Mouse (Mus musculus): ENCODE data around the gene Babam2. TPM values are rescaled to one million over a fixed set of nuclear protein-coding genes. Genes with fewer than 3 reads are reported as not detected.

Gene Babam2
- polyA plus RNA-seq, 1 experiment: 77.2 TPM

GRCm38 (mm10) chr5:31696971-31697643, 377 bp upstream of the Babam2 start, which contains the start of gene Rbks:
Gene Rbks (minus strand): TSS chr5:31697627.
- peak within 1 kb of the TSS; percentile 77 for H3K4me2 ChIP-seq (ENCODE audit: low read depth)
- H3K27me3 ChIP-seq (ENCODE audit: control insufficient read depth, insufficient read depth, insufficient read length): no peaks in the 10 kb centered on the region
- H3ac ChIP-seq (ENCODE audit: control insufficient read depth, insufficient read length): peak within 1 kb of the TSS; percentile 64
- H3K4me3 ChIP-seq: peak within 1 kb of the TSS; percentile 87
- peaks cover under 1% of the 10 kb centered on the region for H3K36me3 ChIP-seq (ENCODE audit: control insufficient read depth, insufficient read depth)
- H3K79me2 ChIP-seq (ENCODE audit: control insufficient read depth, insufficient read depth): no peaks in the 10 kb centered on the region
- TF ChIP-seq REST (IDR thresholded peaks at IDR 0.05; ENCODE audit: insufficient read depth, insufficient read length): no peak
- no peak for TF ChIP-seq USF1 (IDR thresholded peaks at IDR 0.05; ENCODE audit: low read depth)
- TF ChIP-seq E2F4 (IDR thresholded peaks at IDR 0.05; ENCODE audit: insufficient read depth): no peak
- TF ChIP-seq MYOG (IDR thresholded peaks at IDR 0.05; ENCODE audit: control insufficient read depth in 1 of 3, insufficient read depth in 1 of 3, insufficient read length in 2 of 3, low read depth in 2 of 3): no peak
- TF ChIP-seq SRF (IDR thresholded peaks at IDR 0.05; ENCODE audit: control insufficient read depth, insufficient read length, low read depth): no peak
- no peak for TF ChIP-seq MAX (IDR thresholded peaks at IDR 0.05; ENCODE audit: low read depth)
- no peak for TF ChIP-seq POLR2A (IDR thresholded peaks at IDR 0.05; ENCODE audit: insufficient read length, low read depth)
- no peak for TF ChIP-seq CEBPB (IDR thresholded peaks at IDR 0.05; ENCODE audit: insufficient read depth, poor library complexity, severe bottlenecking)
- no peak for TF ChIP-seq TCF12 (IDR thresholded peaks at IDR 0.05; ENCODE audit: insufficient read depth, poor library complexity, severe bottlenecking)
- no peak for TF ChIP-seq POLR2AphosphoS2 (IDR thresholded peaks at IDR 0.05; ENCODE audit: insufficient read length, low read depth)
- TF ChIP-seq MYOD1 (IDR thresholded peaks at IDR 0.05; ENCODE audit: control insufficient read depth in 1 of 3, insufficient read length in 2 of 3, low read depth in 2 of 3): no peak
- TF ChIP-seq TCF3 (IDR thresholded peaks at IDR 0.05; ENCODE audit: insufficient read length, low read depth): no peak

- no peaks in the 10 kb centered on the region for H3K79me2 ChIP-seq (ENCODE audit: control insufficient read depth, insufficient read depth)
- H3ac ChIP-seq (ENCODE audit: control insufficient read depth, insufficient read length): peak overlapping the region; percentile 64
- no peaks in the 10 kb centered on the region for H3K27me3 ChIP-seq (ENCODE audit: control insufficient read depth, insufficient read depth, insufficient read length)
- peak overlapping the region; percentile 73 for H3K4me2 ChIP-seq (ENCODE audit: low read depth)
- peak overlapping the region; percentile 87 for H3K4me3 ChIP-seq
- peaks cover 9% of the 10 kb centered on the region for H3K36me3 ChIP-seq (ENCODE audit: control insufficient read depth, insufficient read depth)
- TF ChIP-seq TCF3 (IDR thresholded peaks at IDR 0.05; ENCODE audit: insufficient read length, low read depth) (no peak), MYOD1 (IDR thresholded peaks at IDR 0.05; ENCODE audit: control insufficient read depth in 1 of 3, insufficient read length in 2 of 3, low read depth in 2 of 3) (peak in 1 of 3 experiments; percentile 2), MAX (IDR thresholded peaks at IDR 0.05; ENCODE audit: low read depth) (peak; percentile 20), USF1 (IDR thresholded peaks at IDR 0.05; ENCODE audit: low read depth) (peak; percentile 39), TCF12 (IDR thresholded peaks at IDR 0.05; ENCODE audit: insufficient read depth, poor library complexity, severe bottlenecking) (no peak), POLR2AphosphoS2 (IDR thresholded peaks at IDR 0.05; ENCODE audit: insufficient read length, low read depth) (peak; percentile 70), MYOG (IDR thresholded peaks at IDR 0.05; ENCODE audit: control insufficient read depth in 1 of 3, insufficient read depth in 1 of 3, insufficient read length in 2 of 3, low read depth in 2 of 3) (peak in 1 of 3 experiments; percentile 10), E2F4 (IDR thresholded peaks at IDR 0.05; ENCODE audit: insufficient read depth) (no peak), REST (IDR thresholded peaks at IDR 0.05; ENCODE audit: insufficient read depth, insufficient read length) (no peak), POLR2A (IDR thresholded peaks at IDR 0.05; ENCODE audit: insufficient read length, low read depth) (peak; percentile 51), CEBPB (IDR thresholded peaks at IDR 0.05; ENCODE audit: insufficient read depth, poor library complexity, severe bottlenecking) (no peak), SRF (IDR thresholded peaks at IDR 0.05; ENCODE audit: control insufficient read depth, insufficient read length, low read depth) (peak; percentile 29)
Observed at GRCm38 (mm10) chr5:31698297-31698726, 828 bp downstream of the Babam2 start.

- TF ChIP-seq MAX (IDR thresholded peaks at IDR 0.05; ENCODE audit: low read depth) (no peak), REST (IDR thresholded peaks at IDR 0.05; ENCODE audit: insufficient read depth, insufficient read length) (no peak), USF1 (IDR thresholded peaks at IDR 0.05; ENCODE audit: low read depth) (no peak), POLR2AphosphoS2 (IDR thresholded peaks at IDR 0.05; ENCODE audit: insufficient read length, low read depth) (no peak), TCF12 (IDR thresholded peaks at IDR 0.05; ENCODE audit: insufficient read depth, poor library complexity, severe bottlenecking) (no peak), SRF (IDR thresholded peaks at IDR 0.05; ENCODE audit: control insufficient read depth, insufficient read length, low read depth) (no peak), MYOG (IDR thresholded peaks at IDR 0.05; ENCODE audit: control insufficient read depth in 1 of 3, insufficient read depth in 1 of 3, insufficient read length in 2 of 3, low read depth in 2 of 3) (no peak), MYOD1 (IDR thresholded peaks at IDR 0.05; ENCODE audit: control insufficient read depth in 1 of 3, insufficient read length in 2 of 3, low read depth in 2 of 3) (no peak), POLR2A (IDR thresholded peaks at IDR 0.05; ENCODE audit: insufficient read length, low read depth) (no peak), CEBPB (IDR thresholded peaks at IDR 0.05; ENCODE audit: insufficient read depth, poor library complexity, severe bottlenecking) (no peak), TCF3 (IDR thresholded peaks at IDR 0.05; ENCODE audit: insufficient read length, low read depth) (no peak), E2F4 (IDR thresholded peaks at IDR 0.05; ENCODE audit: insufficient read depth) (no peak)
- no peaks in the 10 kb centered on the region for H3K27me3 ChIP-seq (ENCODE audit: control insufficient read depth, insufficient read depth, insufficient read length)
- H3K4me2 ChIP-seq (ENCODE audit: low read depth): peak overlapping the region; percentile 73
- H3K36me3 ChIP-seq (ENCODE audit: control insufficient read depth, insufficient read depth): peaks cover 14% of the 10 kb centered on the region
- H3K79me2 ChIP-seq (ENCODE audit: control insufficient read depth, insufficient read depth): no peaks in the 10 kb centered on the region
- H3K4me3 ChIP-seq: peak overlapping the region; percentile 87
- H3ac ChIP-seq (ENCODE audit: control insufficient read depth, insufficient read length): no peak overlapping the region
Observed at GRCm38 (mm10) chr5:31698931-31699330, 1.4 kb downstream of the Babam2 start.

GRCm38 (mm10) chr5:31699397-31699796, 1.9 kb downstream of the Babam2 start:
- H3K27me3 ChIP-seq (ENCODE audit: control insufficient read depth, insufficient read depth, insufficient read length): no peaks in the 10 kb centered on the region
- no peaks in the 10 kb centered on the region for H3K79me2 ChIP-seq (ENCODE audit: control insufficient read depth, insufficient read depth)
- H3ac ChIP-seq (ENCODE audit: control insufficient read depth, insufficient read length): no peak overlapping the region
- H3K4me2 ChIP-seq (ENCODE audit: low read depth): peak overlapping the region; percentile 73
- TF ChIP-seq E2F4 (IDR thresholded peaks at IDR 0.05; ENCODE audit: insufficient read depth) (no peak), REST (IDR thresholded peaks at IDR 0.05; ENCODE audit: insufficient read depth, insufficient read length) (no peak), TCF12 (IDR thresholded peaks at IDR 0.05; ENCODE audit: insufficient read depth, poor library complexity, severe bottlenecking) (no peak), POLR2A (IDR thresholded peaks at IDR 0.05; ENCODE audit: insufficient read length, low read depth) (no peak)
- peaks cover 18% of the 10 kb centered on the region for H3K36me3 ChIP-seq (ENCODE audit: control insufficient read depth, insufficient read depth)
- H3K4me3 ChIP-seq: peak overlapping the region; percentile 87
